In the genomic region with DNA sequence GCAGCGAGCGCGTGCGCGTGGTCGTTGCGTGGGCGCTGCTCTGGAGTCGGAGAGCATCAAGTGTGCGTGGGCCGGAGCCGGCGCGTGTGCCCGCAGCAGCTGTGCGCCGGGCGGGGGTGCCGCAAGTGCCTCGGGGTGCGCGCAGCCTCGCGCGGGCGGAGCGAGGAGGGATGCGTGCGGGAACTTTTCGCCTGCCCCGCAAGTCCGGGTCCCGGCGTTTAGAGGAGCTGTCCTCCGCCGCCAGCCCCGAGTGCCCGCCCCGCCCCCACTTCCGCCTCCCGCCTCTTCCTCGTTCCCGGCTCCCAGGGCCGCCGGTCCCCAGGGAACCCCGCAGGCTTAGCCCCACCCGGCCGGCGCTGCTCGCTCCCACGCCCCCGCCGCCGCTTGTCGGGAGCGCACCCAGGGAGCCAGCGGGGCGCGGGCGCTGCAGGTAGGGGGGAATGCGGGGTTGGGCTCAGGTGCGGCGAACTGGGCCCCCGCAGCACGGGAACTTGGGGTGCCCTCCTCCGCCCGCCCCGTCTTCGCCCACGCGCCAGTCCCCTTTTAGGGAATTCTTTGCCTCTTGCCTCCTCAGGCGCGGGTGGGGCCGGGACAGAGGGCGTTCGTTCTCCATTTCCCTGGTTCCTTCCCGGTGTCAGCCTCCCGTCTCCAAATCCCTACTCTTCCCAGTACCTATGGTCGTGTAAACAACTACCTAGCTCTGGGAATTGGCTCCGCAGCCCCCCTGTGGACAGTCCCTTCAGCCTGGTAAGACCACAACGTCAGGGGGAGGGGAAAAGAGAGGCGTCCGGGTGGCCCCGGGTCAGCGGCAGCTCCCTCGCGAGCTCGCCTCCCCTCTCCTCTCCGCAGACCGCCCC, we compare ENCODE assay signal across 8 mouse cellular contexts. TPM values are rescaled to one million over a fixed set of nuclear protein-coding genes. Genes with fewer than 3 reads are reported as not detected.
A peak's percentile ranks its signal among the peaks of the same experiment; 100 is the strongest.
DNase-seq lines count a peak whose midpoint lies in the region; ATAC-seq and TF ChIP-seq lines count a peak whose summit lies in the region.

No protein-coding gene starts in this region.

- peak; percentile 69 for ATAC-seq in cerebellum, adult (ENCODE audit: insufficient number of reproducible peaks, low FRiP score, low TSS enrichment)
- peak; percentile 83 for ATAC-seq in forebrain, postnatal 0 days
- peak; percentile 68 for ATAC-seq in neural tube, embryonic 14.5 days (ENCODE audit: low read depth)

- H3K4me1 ChIP-seq in MEL (ENCODE audit: control insufficient read depth in 1 of 2, insufficient read depth in 2 of 2, low read length in 2 of 2): peaks cover 4 to 9% of the 10 kb centered on the region in 2 experiments; a peak in 3 of 4 replicates
- no peaks in the 10 kb centered on the region for H3K4me1 ChIP-seq in forebrain, postnatal 0 days (ENCODE audit: insufficient read depth)
- 0 out of 2 replicates have a peak, but pooled peaks cover 3% of the 10 kb centered on the region for H3K4me1 ChIP-seq in neural tube, embryonic 14.5 days (ENCODE audit: control insufficient read depth, insufficient read depth, low read length)

- H3K27me3 ChIP-seq in MEL (ENCODE audit: control insufficient read depth in 1 of 2, insufficient read depth in 2 of 2, low read length in 2 of 2): no peaks in the 10 kb centered on the region
- H3K27me3 ChIP-seq in forebrain, postnatal 0 days (ENCODE audit: insufficient read depth, low read length): no peaks in the 10 kb centered on the region; the same call in 1 of the 2 replicates
- H3K27me3 ChIP-seq in neural tube, embryonic 14.5 days (ENCODE audit: control insufficient read depth, insufficient read depth, low read length): 0 out of 2 replicates have a peak, but pooled peaks cover 3% of the 10 kb centered on the region

- no peak for TF ChIP-seq RAD21 in MEL (IDR thresholded peaks at IDR 0.05; ENCODE audit: low read depth, low read length)

- DNase-seq in MEL (ENCODE audit: low read depth, low spot score): peak; percentile 54
- peak; percentile 64 for DNase-seq in forebrain, postnatal 0 days
- DNase-seq in heart, postnatal 4 days: peak; percentile 75
- peak; percentile 82 to 83 for DNase-seq in layer of hippocampus, adult 8-10 months (ENCODE audit: low spot score in 2 of 2)
- peak; percentile 70 to 78 for DNase-seq in lung, adult 18-20 months
- no peak for DNase-seq in c-Kit-positive CD71-positive TER-119-positive erythroid progenitor cells, embryonic 14.5 days (ENCODE audit: low spot score)

- H3K9me3 ChIP-seq in MEL (replicated peaks; ENCODE audit: insufficient read depth, low read length): no peaks in the 10 kb centered on the region
- H3K9me3 ChIP-seq in forebrain, postnatal 0 days (ENCODE audit: low read length): no peaks in the 10 kb centered on the region
- no peaks in the 10 kb centered on the region for H3K9me3 ChIP-seq in neural tube, embryonic 14.5 days (ENCODE audit: control insufficient read depth, low read length)

- peak overlapping the region; percentile 71 for H3K9ac ChIP-seq in MEL (ENCODE audit: control insufficient read depth, low read depth, low read length, poor library complexity, severe bottlenecking)
- H3K9ac ChIP-seq in forebrain, postnatal 0 days: peak overlapping the region; percentile 56
- H3K9ac ChIP-seq in neural tube, embryonic 14.5 days (replicated peaks; ENCODE audit: low read depth, low read length): peak overlapping the region; percentile 64

- H3K36me3 ChIP-seq in MEL (ENCODE audit: control insufficient read depth in 1 of 2, insufficient read depth in 2 of 2, low read length in 2 of 2): peaks cover 3 to 4% of the 10 kb centered on the region in 2 experiments
- peaks cover 16% of the 10 kb centered on the region for H3K36me3 ChIP-seq in forebrain, postnatal 0 days (ENCODE audit: insufficient read depth)
- H3K36me3 ChIP-seq in neural tube, embryonic 14.5 days (ENCODE audit: control insufficient read depth, insufficient read depth, low read length): 0 out of 2 replicates have a peak, but pooled peaks cover 10% of the 10 kb centered on the region

- WGBS in forebrain, postnatal 0 days: 3% methylated on average over 65 of the region's 90 CpGs
- under 1% methylated on average over 79 of the region's 90 CpGs for WGBS in neural tube, embryonic 14.5 days

- peak overlapping the region; percentile 99 for H3K4me2 ChIP-seq in forebrain, postnatal 0 days (ENCODE audit: low read depth)
- H3K4me2 ChIP-seq in neural tube, embryonic 14.5 days (ENCODE audit: low read depth, low read length): peak overlapping the region; percentile 99

- H3K4me3 ChIP-seq in MEL (ENCODE audit: control insufficient read depth in 1 of 2, insufficient read depth in 1 of 2, low read depth in 2 of 2, low read length in 2 of 2): peak overlapping the region; percentile 76 to 86
- peak overlapping the region; percentile 76 for H3K4me3 ChIP-seq in forebrain, postnatal 0 days (ENCODE audit: low read depth, low read length)
- peak overlapping the region; percentile 63 for H3K4me3 ChIP-seq in neural tube, embryonic 14.5 days (ENCODE audit: low read depth, low read length)

- H3K79me2 ChIP-seq in MEL (ENCODE audit: control insufficient read depth, insufficient read depth, low read length, poor library complexity): peaks cover 4% of the 10 kb centered on the region; the same call in 1 of the 2 replicates

- peak; percentile 37 to 62; a peak in 3 of 4 replicates for TF ChIP-seq POLR2A in MEL (IDR thresholded peaks at IDR 0.05; ENCODE audit: control insufficient read depth in 1 of 2, insufficient read depth in 1 of 2, low read depth in 1 of 2, low read length in 2 of 2, poor library complexity in 1 of 2)

- no peak for TF ChIP-seq CTCF in MEL (IDR thresholded peaks at IDR 0.05 in 2 of 3, conservative IDR thresholded peaks at IDR 0.05 in 1 of 3; ENCODE audit: control insufficient read depth in 1 of 3, insufficient read depth in 1 of 3, low read depth in 2 of 3, low read length in 3 of 3, poor library complexity in 1 of 3, severe bottlenecking in 1 of 3)
- no peak for TF ChIP-seq CTCF in forebrain, postnatal 0 days (IDR thresholded peaks at IDR 0.05; ENCODE audit: low read depth)

- H3K27ac ChIP-seq in MEL (ENCODE audit: control insufficient read depth, low read depth, low read length): no peak overlapping the region
- H3K27ac ChIP-seq in forebrain, postnatal 0 days (ENCODE audit: low read depth, low read length): no peak overlapping the region
- H3K27ac ChIP-seq in neural tube, embryonic 14.5 days (ENCODE audit: low read depth, low read length): no peak overlapping the region; the same call in 1 of the 2 replicates

- no peak for TF ChIP-seq EP300 in MEL (IDR thresholded peaks at IDR 0.05; ENCODE audit: low read depth in 1 of 2, low read length in 2 of 2)

TF ChIP-seq in MEL, 35 proteins besides CTCF, POLR2A, EP300 and RAD21 (continues in another document):
- TF ChIP-seq USF1 (IDR thresholded peaks at IDR 0.05; ENCODE audit: low read depth, low read length) (no peak), CHD2 (IDR thresholded peaks at IDR 0.05; ENCODE audit: low read length) (no peak)

RNA-seq across cellular contexts. Expression of gene Dbndd2, which starts 0.6 kb away (rescaled TPM):
- 11.9 and 13.1 TPM in 2 replicates for total RNA-seq in MEL (2012; rRNA removed)
- 1 to 10 TPM in 1 of 2 experiments, not detected in 1; 6.9 TPM for polyA plus RNA-seq in MEL (2012; ENCODE audit: insufficient read depth in 1 of 2, insufficient read length in 2 of 2, low read depth in 1 of 2, low replicate concordance in 2 of 2, missing spikeins in 1 of 2)
- 21.7 and 23.9 TPM in 2 replicates for total RNA-seq in forebrain, postnatal 0 days (2014; rRNA removed)
- polyA plus RNA-seq in forebrain, postnatal 0 days (2015; fragmentation: Nextera tagmentation; extraction: Ambion mirVana): 10.9 and 17.6 TPM in 2 replicates
- 10 to 100 TPM; 19.2 to 21.2 TPM for total RNA-seq in heart, postnatal 4 days (2021)
- total RNA-seq in layer of hippocampus, adult 8-10 months (2022): 100 to 1,000 TPM; 109 to 163 (median 138) TPM
- polyA plus RNA-seq in neural tube, embryonic 14.5 days (2014; fragmentation: Nextera tagmentation; extraction: Ambion mirVana): 13.7 and 15.6 TPM in 2 replicates

RNA-seq across cellular contexts. Expression of gene Pigt, which starts 10.8 kb away (rescaled TPM):
- total RNA-seq in MEL (2012; rRNA removed): 35.8 and 39.8 TPM in 2 replicates
- 100 to 1,000 TPM in 1 of 2 experiments, not detected in 1; 115 TPM for polyA plus RNA-seq in MEL (2012; ENCODE audit: insufficient read depth in 1 of 2, insufficient read length in 2 of 2, low read depth in 1 of 2, low replicate concordance in 2 of 2, missing spikeins in 1 of 2)
- 47.6 and 77.6 TPM in 2 replicates for total RNA-seq in forebrain, postnatal 0 days (2014; rRNA removed)
- polyA plus RNA-seq in forebrain, postnatal 0 days (2015; fragmentation: Nextera tagmentation; extraction: Ambion mirVana): 91.0 and 93.8 TPM in 2 replicates
- total RNA-seq in heart, postnatal 4 days (2021): 10 to 100 TPM; 61.8 to 64.1 TPM
- 10 to 100 TPM; 75.4 to 90.5 (median 81.6) TPM for total RNA-seq in layer of hippocampus, adult 8-10 months (2022)
- polyA plus RNA-seq in neural tube, embryonic 14.5 days (2014; fragmentation: Nextera tagmentation; extraction: Ambion mirVana): 96.6 and 118 TPM in 2 replicates

RNA-seq across cellular contexts. Expression of gene Trp53tg5, which starts 13.0 kb away (rescaled TPM):
- total RNA-seq in MEL (2012; rRNA removed): not detected in 2 replicates
- under 1 TPM in 1 of 2 experiments, not detected in 1; 0.13 TPM for polyA plus RNA-seq in MEL (2012; ENCODE audit: insufficient read depth in 1 of 2, insufficient read length in 2 of 2, low read depth in 1 of 2, low replicate concordance in 2 of 2, missing spikeins in 1 of 2)
- not detected in 2 replicates for total RNA-seq in forebrain, postnatal 0 days (2014; rRNA removed)
- not detected in 2 replicates for polyA plus RNA-seq in forebrain, postnatal 0 days (2015; fragmentation: Nextera tagmentation; extraction: Ambion mirVana)
- not detected for total RNA-seq in heart, postnatal 4 days (2021)
- not detected for total RNA-seq in layer of hippocampus, adult 8-10 months (2022)
- polyA plus RNA-seq in neural tube, embryonic 14.5 days (2014; fragmentation: Nextera tagmentation; extraction: Ambion mirVana): not detected in 2 replicates

RNA-seq across cellular contexts. Expression of gene Gm20458, which starts 25.7 kb away (rescaled TPM):
- total RNA-seq in MEL (2012; rRNA removed): 1.0 TPM in 1 of 2 replicates, not detected in the other
- 10 to 100 TPM in 1 of 2 experiments, not detected in 1; 19.2 TPM for polyA plus RNA-seq in MEL (2012; ENCODE audit: insufficient read depth in 1 of 2, insufficient read length in 2 of 2, low read depth in 1 of 2, low replicate concordance in 2 of 2, missing spikeins in 1 of 2)
- 3.6 and 10.5 TPM in 2 replicates for total RNA-seq in forebrain, postnatal 0 days (2014; rRNA removed)
- polyA plus RNA-seq in forebrain, postnatal 0 days (2015; fragmentation: Nextera tagmentation; extraction: Ambion mirVana): 10.0 and 10.7 TPM in 2 replicates
- total RNA-seq in heart, postnatal 4 days (2021): 1 to 10 TPM; 2.5 to 4.3 TPM
- total RNA-seq in layer of hippocampus, adult 8-10 months (2022): 10 to 100 TPM in 1 of 4 experiments, 1 to 10 TPM in 2, not detected in 1; 8.4 to 15.8 (median 9.9) TPM
- 3.0 and 3.1 TPM in 2 replicates for polyA plus RNA-seq in neural tube, embryonic 14.5 days (2014; fragmentation: Nextera tagmentation; extraction: Ambion mirVana)

RNA-seq across cellular contexts. Expression of gene Sys1, which starts 29.7 kb away (rescaled TPM):
- total RNA-seq in MEL (2012; rRNA removed): 94.3 and 96.5 TPM in 2 replicates
- 10 to 100 TPM in 1 of 2 experiments, not detected in 1; 85.8 TPM for polyA plus RNA-seq in MEL (2012; ENCODE audit: insufficient read depth in 1 of 2, insufficient read length in 2 of 2, low read depth in 1 of 2, low replicate concordance in 2 of 2, missing spikeins in 1 of 2)
- total RNA-seq in forebrain, postnatal 0 days (2014; rRNA removed): 88.0 and 167 TPM in 2 replicates
- 105 and 110 TPM in 2 replicates for polyA plus RNA-seq in forebrain, postnatal 0 days (2015; fragmentation: Nextera tagmentation; extraction: Ambion mirVana)
- total RNA-seq in heart, postnatal 4 days (2021): 10 to 100 TPM; 20.2 to 23.1 TPM
- total RNA-seq in layer of hippocampus, adult 8-10 months (2022): 10 to 100 TPM; 40.4 to 45.8 (median 44.8) TPM
- 88.9 and 96.3 TPM in 2 replicates for polyA plus RNA-seq in neural tube, embryonic 14.5 days (2014; fragmentation: Nextera tagmentation; extraction: Ambion mirVana)
